In the genomic region with DNA sequence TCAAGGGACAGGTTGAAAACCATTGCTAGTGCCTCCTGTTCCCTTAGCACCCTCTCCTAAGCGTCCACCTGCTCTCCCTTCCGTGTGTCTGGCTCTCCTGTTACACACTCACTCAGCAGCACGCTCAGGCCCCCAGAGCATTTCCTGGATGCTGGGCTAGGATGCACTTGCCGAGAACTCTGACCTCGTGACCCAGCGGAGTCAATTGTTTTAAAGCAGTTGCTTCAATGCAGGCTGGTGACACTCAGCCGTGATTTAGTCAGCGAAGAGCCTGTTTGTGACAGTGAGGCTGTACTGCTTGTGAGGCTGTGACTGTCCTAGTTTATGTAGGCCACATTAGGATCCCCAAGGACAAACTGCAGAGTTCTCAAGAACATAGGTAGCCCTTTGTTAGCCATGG, we compare ENCODE assay signal across 15 mouse cellular contexts.
"Had no signal": no experiment of that assay in that cellular context is flagged by ENCODE, and none has a peak within 500 bp of the region (broad histone marks: within the 10 kb centered on the region; RNA-seq: fewer than 3 reads in every experiment).

No protein-coding gene starts in this region.

- DNase-seq: kidney, postnatal 4 days; liver, embryonic 13.5 days; lung, adult 2 months; lung, postnatal 36 days; midbrain, embryonic 14.5 days; retina, postnatal 1 day; thymus, adult 18-20 months; thymus, postnatal 25 days had no signal

- H3K9ac ChIP-seq: limb, embryonic 12.5 days; liver, embryonic 13.5 days; neural tube, embryonic 12.5 days had no signal

- H3K27me3 ChIP-seq: limb, embryonic 12.5 days; liver, embryonic 13.5 days; neural tube, embryonic 12.5 days had no signal

- H3K4me2 ChIP-seq: limb, embryonic 12.5 days; liver, embryonic 13.5 days; neural tube, embryonic 12.5 days had no signal

- ATAC-seq: hindbrain, postnatal 0 days; lung, postnatal 0 days had no signal

- H3K27ac ChIP-seq: hindbrain, postnatal 0 days; layer of hippocampus, adult 2 months; limb, embryonic 12.5 days; midbrain, embryonic 10.5 days; neural tube, embryonic 12.5 days had no signal

- H3K4me3 ChIP-seq: layer of hippocampus, adult 2 months; limb, embryonic 12.5 days; liver, embryonic 13.5 days; midbrain, embryonic 10.5 days; myocyte; neural tube, embryonic 12.5 days had no signal

- H3K9me3 ChIP-seq: limb, embryonic 12.5 days; liver, embryonic 13.5 days; midbrain, embryonic 10.5 days; neural tube, embryonic 12.5 days had no signal
